Mouse (Mus musculus): ENCODE data around the gene 2610528J11Rik. TPM values are rescaled to one million over a fixed set of nuclear protein-coding genes. Genes with fewer than 3 reads are reported as not detected.

Gene 2610528J11Rik
- total RNA-seq, 2 experiments from 2014 or later: not detected

DNA sequence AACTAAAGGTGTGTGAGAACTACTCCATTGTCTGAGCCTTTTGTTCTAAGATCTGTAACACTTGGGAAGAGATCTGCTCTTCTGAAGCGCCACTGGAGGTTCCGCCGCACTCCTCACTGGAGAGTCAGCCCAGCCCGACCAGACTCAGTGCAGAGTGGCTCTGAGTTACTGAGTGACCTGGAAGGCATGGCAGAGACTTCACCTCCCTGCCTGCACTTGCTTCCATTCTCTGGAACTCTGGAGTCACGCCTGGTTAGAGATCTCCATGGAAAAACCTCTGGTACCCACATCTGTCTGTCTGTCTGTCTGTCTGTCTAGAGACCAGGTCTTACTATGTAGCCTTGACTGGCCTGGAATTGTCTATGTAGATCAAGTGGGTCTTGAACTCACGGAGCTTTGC, 8.8 kb downstream of the 2610528J11Rik start:
- no peak for ATAC-seq (replicated peaks; ENCODE audit: low FRiP score, low TSS enrichment, poor library complexity, severe bottlenecking)

DNA sequence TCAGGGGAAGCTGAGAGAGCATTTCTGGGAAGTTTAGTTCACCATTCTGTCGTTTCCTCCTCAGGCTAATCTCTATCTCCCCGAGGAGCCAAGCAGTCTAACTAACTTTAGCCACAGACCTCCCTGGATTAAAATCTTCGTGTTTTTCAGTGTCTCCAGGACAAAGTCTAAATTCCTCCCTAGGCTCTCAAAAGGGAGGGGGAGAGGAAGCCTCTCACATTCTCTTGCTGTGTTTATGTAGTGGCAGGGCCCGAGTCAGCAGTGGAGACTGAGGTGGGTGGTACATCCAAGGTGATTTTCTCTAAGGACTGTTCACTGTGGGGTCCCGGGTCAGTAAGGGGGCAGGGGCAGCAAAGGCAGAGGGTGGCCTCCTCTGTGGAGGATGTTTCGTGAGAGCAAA, 11.0 kb downstream of the 2610528J11Rik start:
- no peak for ATAC-seq (replicated peaks; ENCODE audit: low FRiP score, low TSS enrichment, poor library complexity, severe bottlenecking)

DNA sequence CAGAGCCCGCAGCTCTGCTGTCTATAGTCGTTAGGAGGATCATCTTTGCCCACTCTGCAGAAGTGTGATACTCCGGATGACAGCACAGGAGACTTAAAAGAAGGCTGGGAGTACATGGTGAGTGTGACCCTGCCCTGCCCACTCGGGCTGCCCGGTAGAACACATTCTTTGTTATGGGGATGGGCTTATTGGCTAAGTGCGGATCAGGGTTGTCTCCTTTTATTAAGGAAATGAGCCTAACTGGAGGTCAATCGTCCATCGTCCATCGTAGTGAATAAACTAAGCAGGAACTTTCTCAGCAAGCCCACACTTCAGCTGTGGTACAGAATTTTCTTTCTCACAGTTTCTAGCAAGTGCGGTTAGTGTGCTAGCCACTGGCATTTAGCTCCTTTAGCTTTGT, 13.1 kb downstream of the 2610528J11Rik start:
- no peak for ATAC-seq (replicated peaks; ENCODE audit: low FRiP score, low TSS enrichment, poor library complexity, severe bottlenecking)

DNA sequence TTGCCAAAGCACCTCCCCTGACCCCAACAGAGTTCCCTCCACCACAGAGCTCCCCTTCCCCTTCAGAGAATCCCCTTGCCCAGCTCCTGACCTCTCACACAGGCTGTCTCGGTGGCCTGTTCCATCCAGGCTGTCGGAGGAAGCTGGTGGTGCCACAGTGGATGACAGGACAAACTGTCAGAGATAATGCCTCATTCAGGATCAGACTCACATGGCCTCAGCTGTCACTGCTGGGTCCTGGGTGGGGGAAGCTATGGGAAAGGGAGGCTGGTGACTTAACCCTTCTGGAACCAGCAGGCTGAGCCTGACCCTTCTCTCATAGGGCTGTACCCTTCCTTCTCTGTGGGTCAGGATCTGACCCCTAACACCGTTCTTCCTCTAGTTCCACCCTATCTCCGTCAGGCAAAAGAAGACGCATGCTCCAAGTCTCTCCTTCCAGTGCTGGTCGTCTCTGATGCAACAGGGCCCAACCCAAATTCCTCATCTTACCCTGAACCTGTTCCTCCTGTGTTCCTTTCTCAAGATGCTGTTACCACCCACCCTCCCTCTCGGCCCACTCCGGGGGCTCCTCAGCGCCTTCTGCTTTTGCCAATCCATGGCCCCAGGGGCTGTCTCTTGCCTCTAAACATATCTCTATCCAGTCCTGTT, 15.8 kb downstream of the 2610528J11Rik start:
- ATAC-seq (replicated peaks; ENCODE audit: low FRiP score, low TSS enrichment, poor library complexity, severe bottlenecking): no peak

DNA sequence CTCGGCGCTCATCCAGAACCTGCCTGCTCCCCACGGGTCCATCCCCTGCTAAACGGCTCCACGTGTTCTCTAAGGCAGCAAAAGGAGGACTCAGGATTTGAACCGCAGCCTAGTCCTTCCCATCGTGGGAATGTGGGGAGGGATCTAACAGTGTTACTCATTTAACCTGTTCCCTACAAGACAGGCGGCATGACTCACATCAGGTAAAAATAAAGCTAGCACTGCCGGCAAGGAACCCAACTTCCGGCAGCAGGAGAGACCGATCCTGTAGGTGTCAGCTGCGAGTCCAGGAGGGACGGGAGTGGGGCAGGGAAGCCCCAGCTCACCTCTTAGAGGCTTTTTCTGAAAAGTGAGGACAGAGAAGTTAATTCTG, 16.3 kb downstream of the 2610528J11Rik start:
- ATAC-seq (replicated peaks; ENCODE audit: low FRiP score, low TSS enrichment, poor library complexity, severe bottlenecking): no peak

DNA sequence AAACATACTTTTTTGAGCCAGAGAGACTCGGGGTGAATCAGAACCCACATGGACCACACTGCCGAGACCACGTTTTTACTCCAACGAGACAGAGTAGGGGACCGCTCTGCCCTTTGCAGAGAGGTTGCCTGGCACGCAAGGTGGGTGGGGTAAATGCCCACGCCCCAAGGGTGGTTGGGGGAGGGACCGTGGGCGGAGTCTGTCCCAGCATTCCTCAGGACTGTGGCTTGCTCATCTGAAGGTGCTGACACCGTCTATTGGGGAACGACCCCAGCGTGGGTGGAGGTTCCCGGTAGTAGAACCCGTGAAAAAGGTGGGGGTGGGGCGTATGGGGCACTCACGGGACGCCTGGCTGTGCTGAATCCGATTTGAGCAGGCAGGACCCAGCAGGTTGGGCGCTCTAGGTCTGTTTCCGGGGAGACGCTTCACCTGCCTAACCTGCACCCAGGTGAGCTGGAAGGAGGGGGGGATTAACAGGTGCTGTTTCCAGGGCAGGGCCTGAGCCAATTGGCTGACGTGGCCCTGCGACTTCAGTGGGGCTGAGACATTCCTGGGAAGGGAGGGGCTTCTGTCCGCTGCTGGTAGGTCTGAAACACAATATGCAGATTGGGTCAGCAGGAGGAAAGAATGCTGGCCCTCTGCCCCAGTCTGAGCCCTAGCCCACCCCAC, 16.9 kb downstream of the 2610528J11Rik start, which contains the start of gene Tmem125:
Tmem125 (minus strand) TSS at position 453 of the 669 bp plus-strand sequence.
- ATAC-seq (replicated peaks; ENCODE audit: low FRiP score, low TSS enrichment, poor library complexity, severe bottlenecking): peak; percentile 42; the same call in 1 of the 2 replicates

DNA sequence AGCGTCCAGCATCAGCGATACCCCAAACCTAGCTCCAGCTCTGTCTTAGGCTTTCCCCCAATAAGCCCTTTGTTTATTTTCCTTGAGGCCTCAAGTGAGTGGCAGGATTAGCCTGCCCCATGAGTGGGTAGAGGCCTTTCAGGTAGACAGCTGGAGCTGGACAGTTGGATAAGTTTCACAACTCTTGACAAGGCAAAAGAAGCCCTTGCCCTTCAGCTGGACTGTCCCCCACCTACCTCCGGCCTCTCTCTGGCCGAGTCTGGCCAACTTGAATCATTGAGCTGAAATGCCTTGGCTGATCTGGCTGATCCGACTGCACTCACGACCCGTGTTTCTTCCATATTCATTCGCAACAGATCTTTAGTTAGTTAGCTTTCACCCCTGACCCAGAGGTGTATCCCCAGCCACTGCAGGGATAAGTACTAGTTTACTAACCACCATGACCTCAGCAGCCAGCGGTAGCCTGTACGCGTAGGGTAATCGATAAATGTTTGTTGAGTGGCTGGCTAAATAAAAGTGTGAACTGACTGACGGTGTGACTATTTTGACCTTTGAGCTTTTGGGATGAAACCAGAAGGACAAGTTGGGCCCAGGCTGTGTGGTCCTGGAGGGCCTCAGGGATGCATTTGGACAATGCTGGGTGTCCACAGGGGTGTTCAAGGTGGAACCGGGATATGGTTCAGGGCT, 17.8 kb downstream of the 2610528J11Rik start:
- no peak for ATAC-seq (replicated peaks; ENCODE audit: low FRiP score, low TSS enrichment, poor library complexity, severe bottlenecking)

DNA sequence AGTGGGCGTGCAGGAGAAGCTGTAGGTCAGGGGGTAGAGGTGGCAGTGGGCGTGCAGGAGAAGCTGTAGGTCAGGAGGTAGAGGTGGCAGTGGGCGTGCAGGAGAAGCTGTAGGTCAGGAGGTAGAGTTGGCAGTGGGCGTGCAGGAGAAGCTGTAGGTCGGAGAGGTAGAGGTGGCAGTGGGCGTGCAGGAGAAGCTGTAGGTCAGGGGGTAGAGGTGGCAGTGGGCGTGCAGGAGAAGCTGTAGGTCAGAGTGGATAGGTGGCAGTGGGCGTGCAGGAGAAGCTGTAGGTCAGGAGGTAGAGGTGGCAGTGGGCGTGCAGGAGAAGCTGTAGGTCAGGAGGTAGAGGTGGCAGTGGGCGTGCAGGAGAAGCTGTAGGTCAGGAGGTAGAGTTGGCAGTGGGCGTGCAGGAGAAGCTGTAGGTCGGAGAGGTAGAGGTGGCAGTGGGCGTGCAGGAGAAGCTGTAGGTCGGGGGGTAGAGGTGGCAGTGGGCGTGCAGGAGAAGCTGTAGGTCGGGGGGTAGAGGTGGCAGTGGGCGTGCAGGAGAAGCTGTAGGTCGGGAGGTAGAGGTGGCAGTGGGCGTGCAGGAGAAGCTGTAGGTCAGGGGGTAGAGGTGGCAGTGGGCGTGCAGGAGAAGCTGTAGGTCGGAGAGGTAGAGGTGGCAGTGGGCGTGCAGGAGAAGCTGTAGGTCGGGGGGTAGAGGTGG, 20.8 kb downstream of the 2610528J11Rik start:
- ATAC-seq (replicated peaks; ENCODE audit: low FRiP score, low TSS enrichment, poor library complexity, severe bottlenecking): peak; percentile 87

DNA sequence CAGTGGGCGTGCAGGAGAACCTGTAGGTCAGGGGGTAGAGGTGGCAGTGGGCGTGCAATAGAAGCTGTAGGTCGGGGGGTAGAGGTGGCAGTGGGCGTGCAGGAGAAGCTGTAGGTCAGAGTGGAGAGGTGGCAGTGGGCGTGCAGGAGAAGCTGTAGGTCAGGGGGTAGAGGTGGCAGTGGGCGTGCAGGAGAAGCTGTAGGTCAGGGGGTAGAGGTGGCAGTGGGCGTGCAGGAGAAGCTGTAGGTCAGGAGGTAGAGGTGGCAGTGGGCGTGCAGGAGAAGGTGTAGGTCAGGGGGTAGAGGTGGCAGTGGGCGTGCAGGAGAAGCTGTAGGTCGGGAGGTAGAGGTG, 21.3 kb downstream of the 2610528J11Rik start:
- peak; percentile 75 for ATAC-seq (replicated peaks; ENCODE audit: low FRiP score, low TSS enrichment, poor library complexity, severe bottlenecking)

DNA sequence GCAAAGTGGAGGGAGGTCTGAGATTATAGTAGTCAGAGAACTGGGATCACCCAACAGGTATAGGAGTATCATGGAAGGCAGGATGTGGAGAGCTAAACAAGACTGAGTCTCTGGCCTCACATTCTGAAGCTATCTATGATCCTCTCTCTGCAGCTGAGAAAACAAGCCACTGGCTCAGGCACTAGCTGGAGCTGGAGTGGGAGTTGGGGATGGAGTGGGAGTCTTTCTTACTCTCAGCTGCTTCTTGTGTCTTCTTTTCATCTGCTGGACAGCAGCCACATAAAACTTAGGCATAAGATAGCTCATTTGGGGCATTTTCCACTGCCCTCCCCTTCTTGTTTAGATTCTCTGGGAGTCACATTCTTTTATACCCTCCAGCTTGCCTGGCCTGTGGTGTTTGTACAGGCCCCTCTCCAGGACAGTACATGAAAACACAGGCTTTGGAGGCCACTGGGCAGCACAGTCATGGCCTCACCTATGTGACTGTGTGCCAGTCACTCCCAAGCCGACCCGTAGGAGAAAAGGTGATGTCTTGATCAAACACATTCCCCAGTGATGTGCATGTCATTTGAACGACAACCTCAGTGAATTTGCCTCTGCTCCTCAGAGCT, 26.3 kb downstream of the 2610528J11Rik start:
- ATAC-seq (replicated peaks; ENCODE audit: low FRiP score, low TSS enrichment, poor library complexity, severe bottlenecking): no peak

DNA sequence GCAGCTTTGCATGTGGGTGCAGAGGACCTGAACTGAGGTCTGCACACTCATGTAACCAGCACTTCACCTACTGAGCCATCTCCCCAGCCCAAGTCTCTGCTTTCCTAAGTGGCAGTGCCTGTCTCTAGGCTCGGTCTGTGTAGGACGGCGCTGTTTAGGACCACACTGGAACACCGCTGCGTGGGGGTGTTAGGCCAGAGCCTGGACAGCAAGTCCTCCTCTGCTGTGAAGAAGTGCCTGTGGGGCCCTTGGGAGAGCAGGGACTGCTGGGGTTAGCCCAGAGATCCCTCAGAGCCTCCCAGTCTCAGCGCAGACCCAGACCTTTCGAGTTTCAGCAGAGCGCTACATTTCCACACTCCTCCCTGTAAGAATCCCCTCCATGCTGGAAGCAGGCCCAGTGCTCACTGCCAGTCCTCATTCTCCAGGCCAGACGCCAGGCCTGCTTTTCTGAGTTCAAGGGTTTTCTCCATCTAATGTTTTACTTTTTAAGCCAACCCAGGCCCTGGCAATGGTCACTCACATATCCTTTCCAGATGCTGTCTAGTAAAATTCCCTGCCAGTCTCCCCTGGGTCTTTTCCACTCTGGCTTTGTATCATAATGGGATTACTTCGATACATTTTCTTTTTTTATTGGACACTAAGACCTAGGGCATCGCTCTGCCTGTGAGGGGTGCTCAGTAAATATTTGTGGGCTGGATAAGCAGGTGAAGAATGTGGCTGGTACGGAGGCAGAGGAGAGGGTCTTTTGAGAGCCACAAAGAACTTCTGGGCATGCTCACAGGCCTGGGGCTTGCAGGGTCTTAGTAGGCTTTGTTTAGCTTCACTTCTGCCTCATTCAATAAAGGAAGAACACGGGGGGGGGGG, 37.5 kb downstream of the 2610528J11Rik start:
- no peak for ATAC-seq (replicated peaks; ENCODE audit: low FRiP score, low TSS enrichment, poor library complexity, severe bottlenecking)

DNA sequence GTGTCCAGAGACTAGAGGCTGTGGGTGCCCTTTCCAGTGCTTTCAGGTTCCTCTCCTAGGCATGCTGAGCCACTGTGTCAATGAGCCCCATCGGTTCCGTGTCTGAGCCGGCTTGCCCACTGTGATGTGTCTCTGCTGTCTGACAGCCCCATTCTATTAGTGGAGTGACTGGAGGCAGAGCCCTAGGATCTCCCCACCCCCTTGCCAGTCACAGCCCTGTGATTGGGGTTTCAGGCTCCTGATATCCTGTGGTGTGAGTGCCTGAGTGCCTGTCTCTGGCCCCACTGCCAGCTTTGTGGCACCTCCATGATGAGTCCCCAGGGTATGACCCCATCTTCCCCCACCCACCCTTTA, 38.1 kb downstream of the 2610528J11Rik start:
- ATAC-seq (replicated peaks; ENCODE audit: low FRiP score, low TSS enrichment, poor library complexity, severe bottlenecking): no peak

DNA sequence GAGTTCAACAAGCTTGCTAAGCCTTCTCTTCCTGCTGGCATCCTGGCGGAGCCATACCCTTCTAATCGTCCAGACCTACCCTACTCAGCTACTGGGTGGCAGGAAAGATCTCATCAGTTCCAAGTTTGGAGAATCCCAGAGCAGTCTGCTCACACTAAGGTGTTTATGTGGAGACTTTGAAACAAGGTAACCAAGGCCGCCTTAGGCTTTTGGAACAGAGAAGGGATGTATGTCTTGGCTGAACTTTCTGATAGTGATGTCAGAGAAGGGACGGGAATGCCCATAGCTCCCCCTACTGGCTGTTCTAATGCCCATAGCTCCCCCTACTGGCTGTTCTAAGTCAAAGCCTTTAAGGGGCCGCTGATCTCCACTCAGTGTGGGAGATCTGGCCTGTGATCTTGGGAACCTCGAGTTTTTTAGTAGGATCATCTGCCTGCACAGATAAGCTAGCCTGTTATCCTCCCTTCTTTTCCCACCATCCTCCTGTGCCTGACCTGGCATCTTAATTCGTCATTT, 39.4 kb downstream of the 2610528J11Rik start:
- peak; percentile 72 for ATAC-seq (replicated peaks; ENCODE audit: low FRiP score, low TSS enrichment, poor library complexity, severe bottlenecking)

DNA sequence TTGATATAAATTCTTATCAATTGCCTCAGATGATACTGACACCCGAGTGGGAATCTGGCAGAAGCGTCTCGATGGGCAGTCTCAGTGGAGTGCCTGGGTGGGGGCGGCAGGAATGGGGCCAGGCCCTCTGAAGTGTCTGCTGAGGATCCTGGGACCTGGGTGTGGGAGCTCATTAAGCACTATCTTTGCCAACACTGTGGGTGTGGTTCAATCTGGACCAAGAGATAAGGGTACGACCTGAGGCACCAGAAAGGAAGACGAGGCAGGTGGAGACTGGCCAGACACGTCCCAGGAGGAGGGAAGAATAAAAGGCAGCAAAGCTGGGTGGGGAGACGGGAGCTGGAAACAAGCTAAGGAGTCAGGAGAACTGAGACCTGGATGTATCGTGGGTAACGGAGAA, 41.9 kb downstream of the 2610528J11Rik start:
- peak; percentile 49 for ATAC-seq (replicated peaks; ENCODE audit: low FRiP score, low TSS enrichment, poor library complexity, severe bottlenecking)

DNA sequence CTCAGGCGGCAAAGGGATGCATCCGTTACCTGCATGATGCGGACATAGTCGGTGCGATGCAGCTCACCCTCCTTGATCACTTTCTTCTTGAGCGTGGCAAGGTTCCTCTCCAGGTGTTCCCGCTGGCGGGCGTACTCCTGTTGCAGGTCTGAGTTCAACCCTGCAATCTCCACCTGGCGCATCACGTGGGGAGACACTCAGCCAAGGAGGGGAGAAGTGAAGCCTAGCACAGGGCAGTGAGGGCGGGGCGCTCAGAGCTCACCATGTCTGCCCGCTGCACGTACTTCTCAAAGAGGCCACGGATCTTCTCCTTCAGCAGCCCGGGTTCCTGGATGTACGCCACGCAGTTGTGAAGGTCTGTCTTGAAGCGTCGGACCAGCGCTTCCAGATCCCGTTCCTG, 42.5 kb downstream of the 2610528J11Rik start:
- no peak for ATAC-seq (replicated peaks; ENCODE audit: low FRiP score, low TSS enrichment, poor library complexity, severe bottlenecking)

DNA sequence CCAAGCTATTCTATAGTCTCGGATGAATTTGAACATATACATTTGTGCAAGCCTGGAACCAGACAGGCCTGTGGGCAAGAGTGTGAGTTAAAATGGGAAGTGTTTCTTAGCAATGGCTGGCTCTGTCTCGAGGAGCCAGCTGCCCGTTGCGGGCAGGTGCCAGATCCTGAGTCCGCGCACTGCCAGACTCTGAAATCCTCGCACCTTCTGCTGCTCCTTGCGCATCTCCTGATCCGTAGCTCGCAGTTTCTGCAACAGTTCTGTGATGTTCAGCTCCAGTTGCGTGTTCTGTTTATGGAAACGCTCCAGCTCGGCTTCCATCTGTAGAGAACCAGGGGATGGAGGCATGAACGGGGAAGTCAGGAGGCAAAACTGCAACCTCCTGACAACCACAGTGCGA, 44.6 kb downstream of the 2610528J11Rik start:
- ATAC-seq (replicated peaks; ENCODE audit: low FRiP score, low TSS enrichment, poor library complexity, severe bottlenecking): no peak

DNA sequence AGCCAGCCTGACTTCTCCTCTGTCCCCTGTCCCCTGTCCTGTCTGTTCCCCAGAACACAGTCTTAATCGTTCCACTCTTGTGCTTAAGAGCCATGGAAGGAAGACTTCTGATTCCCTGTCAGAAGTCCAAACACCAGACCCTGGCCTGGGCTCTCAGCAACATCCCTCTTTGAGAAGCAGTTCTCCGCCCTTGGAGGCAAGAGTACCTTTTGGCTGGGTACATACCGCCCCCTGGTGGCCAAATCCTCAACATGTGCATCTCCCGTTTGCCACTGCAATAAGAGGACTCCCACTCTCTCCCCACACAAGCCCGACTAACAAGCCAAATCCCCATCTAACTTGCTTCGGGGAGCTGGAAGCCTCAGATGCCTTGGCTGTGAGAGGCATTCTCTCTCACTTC, 49.3 kb downstream of the 2610528J11Rik start:
- ATAC-seq (replicated peaks; ENCODE audit: low FRiP score, low TSS enrichment, poor library complexity, severe bottlenecking): peak; percentile 79

DNA sequence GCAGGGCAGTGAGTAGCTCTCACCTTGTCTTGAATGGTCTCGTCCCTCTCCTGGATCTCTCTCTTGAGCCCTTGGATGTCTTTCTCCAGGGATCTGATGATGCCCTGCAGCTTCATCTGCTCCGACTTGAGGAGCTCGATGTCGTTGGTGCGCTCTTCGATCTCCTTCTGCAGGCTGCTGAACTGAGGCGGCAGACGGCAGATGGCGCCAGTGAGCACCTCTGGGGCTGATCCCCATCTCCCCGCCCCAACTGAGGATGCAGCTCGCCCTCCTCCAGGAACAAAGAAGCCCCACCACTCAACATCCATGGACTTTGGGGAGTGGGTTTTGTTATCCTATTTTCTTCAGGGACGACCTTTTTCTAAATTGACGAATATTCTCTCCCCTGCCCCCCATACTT, 52.5 kb downstream of the 2610528J11Rik start:
- ATAC-seq (replicated peaks; ENCODE audit: low FRiP score, low TSS enrichment, poor library complexity, severe bottlenecking): no peak

Measured in megakaryocyte-erythroid progenitor cell, adult 5-6 weeks (primary cell).